Mouse (Mus musculus) heart, postnatal 0 days (tissue): Measurements from ENCODE around the gene Zcchc7. TPM values are rescaled to one million over a fixed set of nuclear protein-coding genes. Genes with fewer than 3 reads are reported as not detected.

Experiments used
- ATAC-seq: fragments of 200-750 bp; cut with Nextera tagmentation; 2 replicates; pipeline ENCODE4 v1.8.0; 2017; ENCODE audit warnings: low read depth, moderate number of reproducible peaks, moderate library complexity; ENCODE audit not compliant: insufficient read depth
- DNase-seq: peaks from one replicate; pipeline ENCODE4 v3.0.0-alpha.2; 2016; ENCODE audit warnings: low spot score
- H3K27ac ChIP-seq: fragments of 300-500 bp; sonication (generic); 2 replicates; pipeline ENCODE4 v1.5.1; 2014; ENCODE audit warnings: low read depth, mild to moderate bottlenecking
- H3K27me3 ChIP-seq: fragments of 300-500 bp; sonication (generic); 2 replicates; pipeline ENCODE4 v1.6.1; 2014; ENCODE audit warnings: low read length, mixed read lengths; ENCODE audit not compliant: control insufficient read depth, insufficient read depth
- H3K36me3 ChIP-seq: fragments of 300-500 bp; sonication (generic); replicated peaks from 2 replicates; pipeline ENCODE4 v1.6.1; 2014; ENCODE audit warnings: low read length, mixed read lengths; ENCODE audit not compliant: control insufficient read depth, insufficient read depth
- H3K4me1 ChIP-seq: fragments of 300-500 bp; sonication (generic); 2 replicates; pipeline ENCODE4 v1.6.1; 2014; ENCODE audit warnings: antibody characterized with exemption; ENCODE audit not compliant: control insufficient read depth, insufficient read depth
- H3K4me2 ChIP-seq: fragments of 300-500 bp; sonication (generic); 2 replicates; pipeline ENCODE4 v1.6.1; 2014; ENCODE audit warnings: low read depth, mild to moderate bottlenecking, low read length, moderate library complexity
- H3K4me3 ChIP-seq: fragments of 300-500 bp; sonication (generic); 2 replicates; pipeline ENCODE4 v1.5.1; 2014; ENCODE audit warnings: low read depth, low read length
- H3K9ac ChIP-seq: fragments of 300-500 bp; sonication (generic); replicated peaks from 2 replicates; pipeline ENCODE4 v1.6.1; 2014; ENCODE audit warnings: low read depth, low read length, mixed read lengths
- H3K9me3 ChIP-seq: fragments of 300-500 bp; sonication (generic); replicated peaks from 2 replicates; pipeline ENCODE4 v1.6.1; 2016; ENCODE audit warnings: low read length; ENCODE audit not compliant: control insufficient read depth
- CTCF ChIP-seq: IDR thresholded peaks from 2 replicates; pipeline ENCODE4 v1.5.1; 2016; ENCODE audit warnings: antibody characterized with exemption, control low read depth, low read depth
- EP300 ChIP-seq: IDR thresholded peaks from 2 replicates; pipeline ENCODE4 v1.6.1; 2016; ENCODE audit warnings: antibody characterized with exemption, low read depth
- WGBS: fragments of 180-500 bp; shearing (Covaris S2); extraction: QIAGEN DNeasy Blood & Tissue Kit; methylation state at CpG from one replicate; pipeline ENCODE4 v1.1.7; 2014; 5-methylcytosine and 5-hydroxymethylcytosine counted together
- polyA plus RNA-seq: library from polyadenylated mRNA; unstranded; fragments of >200 nt; fragmentation: Nextera tagmentation; extraction: Ambion mirVana; gene quantifications from 2 replicates; pipeline ENCODE4 v1.2.1, GENCODE M21; 2015
- total RNA-seq: library from RNA; depleted of rRNA; stranded (reverse); fragments of >200 nt; gene quantifications from 2 replicates; pipeline ENCODE4 v1.2.3, GENCODE M21; 2014; ENCODE audit warnings: low replicate concordance

The Zcchc7 gene
- total and polyA plus RNA-seq, 2 experiments from 2014 or later: 14.1 to 22.4 TPM

DNA sequence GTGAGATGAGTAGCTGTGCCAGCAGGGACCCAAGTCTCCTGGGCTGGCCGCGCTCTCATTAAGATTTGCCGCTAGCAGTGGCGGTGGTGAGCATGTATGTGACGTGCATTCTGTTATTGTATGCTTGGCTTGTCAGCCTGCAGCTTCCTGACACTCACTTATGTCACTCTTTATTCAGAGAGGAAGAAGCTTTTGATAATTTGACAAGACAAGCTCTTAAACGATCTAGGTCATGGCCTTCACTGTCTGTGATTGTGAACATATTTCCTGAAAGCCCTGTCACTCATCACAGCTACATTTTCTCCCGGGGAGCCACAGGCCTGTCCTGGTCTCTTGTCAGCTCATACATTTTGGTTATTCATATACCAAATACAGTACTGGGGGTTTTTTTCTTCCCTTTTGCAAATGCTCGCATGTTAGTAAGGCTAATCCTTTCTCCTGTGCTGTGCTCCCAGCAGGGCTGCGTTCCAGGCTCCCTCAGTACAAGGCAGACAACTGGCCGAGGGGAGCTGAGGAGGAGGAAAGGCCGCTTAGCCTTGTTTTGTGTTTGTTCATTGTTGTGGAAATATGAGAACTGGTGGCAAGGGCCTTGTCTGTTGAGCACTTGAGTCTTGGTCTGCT lies 150.1 kb downstream of the Zcchc7 start:
- Histone ChIP-seq H3K36me3 (no peaks in the 10 kb centered on the region), H3K27me3 (no peaks in the 10 kb centered on the region), H3K4me1 (peaks cover 4% of the 10 kb centered on the region; the same call in 1 of the 2 replicates), H3K4me2 (no peak overlapping the region), H3K4me3 (no peak overlapping the region), H3K9me3 (no peaks in the 10 kb centered on the region), H3K9ac (no peak overlapping the region), H3K27ac (peak overlapping the region; percentile 30; the same call in 1 of the 2 replicates)
- TF ChIP-seq CTCF (no peak), EP300 (no peak)
- no peak for ATAC-seq
- WGBS: 32% methylated on average over 11 of the region's 11 CpGs
- no peak for DNase-seq

DNA sequence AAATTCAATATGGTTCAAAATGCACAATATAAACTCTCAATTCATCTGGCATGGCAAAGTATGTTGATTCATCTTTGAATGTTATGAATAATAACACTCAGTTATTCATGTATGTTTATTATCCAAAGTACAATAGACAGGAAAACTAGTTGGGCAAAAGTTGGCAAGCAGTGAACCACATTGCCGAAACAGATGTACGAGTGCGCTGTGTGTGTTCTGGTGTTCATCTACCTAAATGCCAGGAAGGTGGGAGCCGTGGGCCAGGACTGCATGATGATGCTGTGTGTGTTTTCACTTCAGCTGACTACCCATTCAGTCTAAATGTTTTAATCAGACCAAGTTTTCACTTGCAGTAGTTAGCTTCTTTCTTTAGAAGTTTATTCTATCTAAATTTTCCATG lies 150.7 kb downstream of the Zcchc7 start:
- ATAC-seq: no peak
- no peak overlapping the region for H3K27ac ChIP-seq
- no peaks in the 10 kb centered on the region for H3K9me3 ChIP-seq
- H3K4me3 ChIP-seq: no peak overlapping the region
- H3K9ac ChIP-seq: no peak overlapping the region
- peaks cover 4% of the 10 kb centered on the region; the same call in 1 of the 2 replicates for H3K4me1 ChIP-seq
- WGBS: 77% methylated on average over 4 of the region's 4 CpGs
- DNase-seq: no peak
- H3K27me3 ChIP-seq: no peaks in the 10 kb centered on the region
- no peaks in the 10 kb centered on the region for H3K36me3 ChIP-seq
- no peak overlapping the region for H3K4me2 ChIP-seq
- TF ChIP-seq CTCF (no peak), EP300 (no peak)

GRCm38 (mm10) chr4:44910065-44910464 lies 154.4 kb downstream of the Zcchc7 start:
- Histone ChIP-seq H3K4me2 (no peak overlapping the region), H3K9me3 (no peaks in the 10 kb centered on the region), H3K27ac (no peak overlapping the region), H3K4me1 (peaks cover 4% of the 10 kb centered on the region; the same call in 1 of the 2 replicates), H3K4me3 (no peak overlapping the region), H3K27me3 (no peaks in the 10 kb centered on the region), H3K9ac (no peak overlapping the region), H3K36me3 (no peaks in the 10 kb centered on the region)
- ATAC-seq (no peak), DNase-seq (no peak)
- TF ChIP-seq CTCF (peak; percentile 61), EP300 (no peak)
- 51% methylated on average over 2 of the region's 2 CpGs for WGBS

DNA sequence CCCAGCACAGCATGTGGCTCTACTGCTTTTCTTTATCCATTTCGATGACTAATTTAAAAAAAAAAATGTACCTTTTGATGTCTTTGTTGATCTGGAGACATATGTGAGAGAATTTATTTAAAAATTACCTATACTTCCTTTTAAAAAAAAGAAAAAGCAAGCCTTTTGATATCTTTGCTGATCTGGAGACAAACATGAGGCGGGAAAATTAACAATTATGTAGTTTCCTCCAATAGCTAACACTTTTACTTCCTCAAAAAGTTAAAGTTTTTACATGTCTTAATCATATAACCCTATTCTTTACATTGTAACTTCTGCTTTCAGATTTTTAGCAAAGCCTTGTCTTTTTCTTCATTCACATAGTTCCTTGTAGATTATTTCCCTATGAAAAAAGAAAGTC lies 155.2 kb downstream of the Zcchc7 start:
- H3K4me2 ChIP-seq: no peak overlapping the region
- no peak overlapping the region for H3K9ac ChIP-seq
- H3K27ac ChIP-seq: no peak overlapping the region
- TF ChIP-seq EP300 (no peak), CTCF (no peak)
- DNase-seq (no peak), ATAC-seq (no peak)
- H3K4me3 ChIP-seq: no peak overlapping the region
- no peaks in the 10 kb centered on the region for H3K9me3 ChIP-seq
- H3K4me1 ChIP-seq: no peaks in the 10 kb centered on the region
- no peaks in the 10 kb centered on the region for H3K27me3 ChIP-seq
- WGBS: 82% methylated on average over 2 of the region's 2 CpGs
- H3K36me3 ChIP-seq: no peaks in the 10 kb centered on the region; the same call in 1 of the 2 replicates

GRCm38 (mm10) chr4:44917312-44917848 lies 161.7 kb downstream of the Zcchc7 start:
- no peak overlapping the region for H3K9ac ChIP-seq
- 81% methylated on average over 5 of the region's 5 CpGs for WGBS
- no peaks in the 10 kb centered on the region; the same call in none of the 2 replicates for H3K36me3 ChIP-seq
- H3K4me3 ChIP-seq: no peak overlapping the region
- H3K4me1 ChIP-seq: no peaks in the 10 kb centered on the region
- no peaks in the 10 kb centered on the region for H3K27me3 ChIP-seq
- DNase-seq (no peak), ATAC-seq (no peak)
- TF ChIP-seq EP300 (no peak), CTCF (no peak)
- no peak overlapping the region for H3K4me2 ChIP-seq
- H3K27ac ChIP-seq: no peak overlapping the region
- H3K9me3 ChIP-seq: no peaks in the 10 kb centered on the region

GRCm38 (mm10) chr4:44917907-44918306 lies 162.2 kb downstream of the Zcchc7 start:
- no peak overlapping the region for H3K4me2 ChIP-seq
- no peaks in the 10 kb centered on the region for H3K9me3 ChIP-seq
- ATAC-seq: no peak
- no peaks in the 10 kb centered on the region for H3K27me3 ChIP-seq
- no peak for DNase-seq
- H3K9ac ChIP-seq: no peak overlapping the region
- H3K4me3 ChIP-seq: no peak overlapping the region
- WGBS: 68% methylated on average over 3 of the region's 3 CpGs
- H3K27ac ChIP-seq: no peak overlapping the region
- no peaks in the 10 kb centered on the region; the same call in none of the 2 replicates for H3K36me3 ChIP-seq
- TF ChIP-seq CTCF (no peak), EP300 (no peak)
- no peaks in the 10 kb centered on the region for H3K4me1 ChIP-seq
